In genomic region chr4:135833301-135834123, GRCm38 (mm10) we compare ENCODE assay signal across 11 mouse cellular contexts. TPM values are rescaled to one million over a fixed set of nuclear protein-coding genes. Genes with fewer than 3 reads are reported as not detected.
DNase-seq lines count a peak whose midpoint lies in the region; ATAC-seq and TF ChIP-seq lines count a peak whose summit lies in the region.
"Had no signal": no experiment of that assay in that cellular context is flagged by ENCODE, and none has a peak within 500 bp of the region (broad histone marks: within the 10 kb centered on the region; RNA-seq: fewer than 3 reads in every experiment).

No protein-coding gene starts in this region.

- WGBS in lung, postnatal 0 days, result 50% methylated on average over 12 of the region's 12 CpGs
- 47% methylated on average over 12 of the region's 12 CpGs for WGBS in forebrain, embryonic 12.5 days
- 49% methylated on average over 12 of the region's 12 CpGs for WGBS in midbrain, embryonic 11.5 days

- 0 out of 2 replicates have a peak overlapping the region, but pooled peaks have one; percentile 38 for H3K27ac ChIP-seq in lung, postnatal 0 days (ENCODE audit: low read length)
- peak overlapping the region; percentile 77 for H3K27ac ChIP-seq in forebrain, embryonic 12.5 days
- H3K27ac ChIP-seq in midbrain, embryonic 11.5 days (ENCODE audit: low read depth, low read length), result peak overlapping the region; percentile 11; the same call in 1 of the 2 replicates

- H3K36me3 ChIP-seq in lung, postnatal 0 days (ENCODE audit: insufficient read depth, low read length), result no peaks in the 10 kb centered on the region
- H3K36me3 ChIP-seq in forebrain, embryonic 12.5 days (replicated peaks), result no peaks in the 10 kb centered on the region
- H3K36me3 ChIP-seq in midbrain, embryonic 11.5 days (ENCODE audit: control insufficient read depth, insufficient read depth, low read length), result no peaks in the 10 kb centered on the region
- H3K36me3 ChIP-seq: G1E had no signal

- no peak overlapping the region for H3K9ac ChIP-seq in lung, postnatal 0 days (replicated peaks; ENCODE audit: low read depth)
- H3K9ac ChIP-seq in forebrain, embryonic 12.5 days, result peak overlapping the region; percentile 33; the same call in 1 of the 2 replicates
- H3K9ac ChIP-seq in midbrain, embryonic 11.5 days (ENCODE audit: low read length), result no peak overlapping the region

- H3K9me3 ChIP-seq in lung, postnatal 0 days (ENCODE audit: low read length), result no peaks in the 10 kb centered on the region
- H3K9me3 ChIP-seq in forebrain, embryonic 12.5 days, result no peaks in the 10 kb centered on the region
- H3K9me3 ChIP-seq in midbrain, embryonic 11.5 days (ENCODE audit: control insufficient read depth, low read length), result no peaks in the 10 kb centered on the region
- H3K9me3 ChIP-seq: G1E had no signal

- H3K4me1 ChIP-seq in lung, postnatal 0 days (ENCODE audit: insufficient read depth, low read depth, low read length), result peaks cover 6% of the 10 kb centered on the region; the same call in 1 of the 2 replicates
- H3K4me1 ChIP-seq in forebrain, embryonic 12.5 days, result peaks cover 23% of the 10 kb centered on the region
- H3K4me1 ChIP-seq in midbrain, embryonic 11.5 days (ENCODE audit: control insufficient read depth, insufficient read depth, low read length), result peaks cover 13% of the 10 kb centered on the region

- TF ChIP-seq CTCF in lung, postnatal 0 days (IDR thresholded peaks at IDR 0.05), result no peak

- H3K4me2 ChIP-seq in lung, postnatal 0 days (replicated peaks; ENCODE audit: low read depth, low read length), result no peak overlapping the region
- H3K4me2 ChIP-seq in forebrain, embryonic 12.5 days, result peak overlapping the region; percentile 16; the same call in 1 of the 2 replicates
- H3K4me2 ChIP-seq in midbrain, embryonic 11.5 days, result no peak overlapping the region

- peak; percentile 74 for DNase-seq in lung, postnatal 0 days (ENCODE audit: low spot score)
- DNase-seq in lung, postnatal 4 days, result no peak
- DNase-seq in midbrain, embryonic 11.5 days (ENCODE audit: low spot score, missing footprints), result peak; percentile 91
- DNase-seq in urinary bladder, postnatal 25 days (ENCODE audit: low spot score), result no peak
- DNase-seq in spleen, adult 18-20 months, result no peak
- DNase-seq in yolk sac, embryonic 10.5 days (ENCODE audit: low spot score), result no peak
- DNase-seq: adrenal gland, postnatal 25 days; gastrocnemius, postnatal 14 days had no signal

- no peak for TF ChIP-seq EP300 in lung, postnatal 0 days (IDR thresholded peaks at IDR 0.05)

- no peaks in the 10 kb centered on the region for H3K27me3 ChIP-seq in lung, postnatal 0 days (replicated peaks; ENCODE audit: insufficient read depth, low read length)
- no peaks in the 10 kb centered on the region for H3K27me3 ChIP-seq in forebrain, embryonic 12.5 days
- H3K27me3 ChIP-seq in midbrain, embryonic 11.5 days (ENCODE audit: control insufficient read depth, insufficient read depth, low read length), result no peaks in the 10 kb centered on the region

- H3K4me3 ChIP-seq in lung, postnatal 0 days (ENCODE audit: low read depth, low read length), result no peak overlapping the region
- no peak overlapping the region for H3K4me3 ChIP-seq in forebrain, embryonic 12.5 days (replicated peaks)
- H3K4me3 ChIP-seq in midbrain, embryonic 11.5 days (ENCODE audit: low read depth, low read length), result no peak overlapping the region

- peak; percentile 44 for ATAC-seq in lung, postnatal 0 days
- ATAC-seq in forebrain, embryonic 12.5 days (ENCODE audit: low FRiP score), result peak; percentile 73
- ATAC-seq in midbrain, embryonic 11.5 days (ENCODE audit: low FRiP score), result peak; percentile 73; the same call in 1 of the 2 replicates
- ATAC-seq: inflammation-experienced regulatory T-cells, adult 6 months had no signal

RNA-seq across cellular contexts. Expression of gene Srsf10, which starts 22.0 kb away (rescaled TPM):
- 153 and 160 TPM in 2 replicates for polyA plus RNA-seq in lung, postnatal 0 days (2015; fragmentation: Nextera tagmentation; extraction: Ambion mirVana)
- polyA plus RNA-seq in forebrain, embryonic 12.5 days (2016; fragmentation: Nextera tagmentation; extraction: Ambion mirVana), result 411 and 417 TPM in 2 replicates
- 434 and 444 TPM in 2 replicates for polyA plus RNA-seq in midbrain, embryonic 11.5 days (2014; fragmentation: Nextera tagmentation; extraction: Ambion mirVana)

RNA-seq across cellular contexts. Expression of gene Pnrc2, which starts 40.1 kb away (rescaled TPM):
- polyA plus RNA-seq in lung, postnatal 0 days (2015; fragmentation: Nextera tagmentation; extraction: Ambion mirVana), result 139 and 145 TPM in 2 replicates
- 196 and 199 TPM in 2 replicates for polyA plus RNA-seq in forebrain, embryonic 12.5 days (2016; fragmentation: Nextera tagmentation; extraction: Ambion mirVana)
- polyA plus RNA-seq in midbrain, embryonic 11.5 days (2014; fragmentation: Nextera tagmentation; extraction: Ambion mirVana), result 258 and 259 TPM in 2 replicates

Comparison
In these comparisons a context has a peak if more than half of its experiments do, and no peak if none do; other contexts are left out.
1. DNase-seq: peak in lung, postnatal 0 days (single experiment) and midbrain, embryonic 11.5 days (single experiment); none in lung, postnatal 4 days (0 of 2), urinary bladder, postnatal 25 days (single experiment), spleen, adult 18-20 months (0 of 2) and yolk sac, embryonic 10.5 days (single experiment).
2. H3K27ac ChIP-seq: peak in every context shown above with its lines; median percentile 77 in forebrain, embryonic 12.5 days; 38 in lung, postnatal 0 days; 11 in midbrain, embryonic 11.5 days.
3. Peak in every context shown above with its lines, with median percentiles within 50 percentile points of each other: ATAC-seq.